9 mouse cellular contexts compared by ENCODE assay signal in genomic region chr9:94691311-94692087, GRCm38 (mm10). TPM values are rescaled to one million over a fixed set of nuclear protein-coding genes. Genes with fewer than 3 reads are reported as not detected.
DNase-seq lines count a peak whose midpoint lies in the region; ATAC-seq and TF ChIP-seq lines count a peak whose summit lies in the region.
"Had no signal": no experiment of that assay in that cellular context is flagged by ENCODE, and none has a peak within 500 bp of the region (broad histone marks: within the 10 kb centered on the region; RNA-seq: fewer than 3 reads in every experiment).

No protein-coding gene starts in this region.

- no peak overlapping the region for H3K4me3 ChIP-seq in intestine, embryonic 14.5 days (ENCODE audit: low read depth, low read length)
- no peak overlapping the region for H3K4me3 ChIP-seq in intestine, postnatal 0 days (ENCODE audit: low read depth, low read length)
- H3K4me3 ChIP-seq in MEL (ENCODE audit: control insufficient read depth in 1 of 2, insufficient read depth in 1 of 2, low read depth in 2 of 2, low read length in 2 of 2): peak overlapping the region; percentile 36 to 51
- no peak overlapping the region for H3K4me3 ChIP-seq in midbrain, embryonic 16.5 days (ENCODE audit: low read depth, low read length)

- H3K9ac ChIP-seq in intestine, embryonic 14.5 days (ENCODE audit: low read length): no peak overlapping the region
- no peak overlapping the region for H3K9ac ChIP-seq in intestine, postnatal 0 days (ENCODE audit: low read depth, low read length)
- peak overlapping the region; percentile 58 for H3K9ac ChIP-seq in MEL (ENCODE audit: control insufficient read depth, low read depth, low read length, poor library complexity, severe bottlenecking)
- no peak overlapping the region for H3K9ac ChIP-seq in midbrain, embryonic 16.5 days (ENCODE audit: low read depth, low read length)

- H3K27me3 ChIP-seq in intestine, embryonic 14.5 days (replicated peaks; ENCODE audit: control insufficient read depth, insufficient read depth, low read length): no peaks in the 10 kb centered on the region
- no peaks in the 10 kb centered on the region for H3K27me3 ChIP-seq in intestine, postnatal 0 days (replicated peaks; ENCODE audit: control insufficient read depth, insufficient read depth, low read length)
- H3K27me3 ChIP-seq in MEL (ENCODE audit: control insufficient read depth in 1 of 2, insufficient read depth in 2 of 2, low read length in 2 of 2): no peaks in the 10 kb centered on the region
- H3K27me3 ChIP-seq in midbrain, embryonic 16.5 days (ENCODE audit: control insufficient read depth, insufficient read depth, low read depth, low read length): no peaks in the 10 kb centered on the region

- peak overlapping the region; percentile 15; the same call in 1 of the 2 replicates for H3K4me2 ChIP-seq in intestine, embryonic 14.5 days (ENCODE audit: low read length)
- H3K4me2 ChIP-seq in intestine, postnatal 0 days (replicated peaks; ENCODE audit: low read depth): no peak overlapping the region
- no peak overlapping the region for H3K4me2 ChIP-seq in midbrain, embryonic 16.5 days (ENCODE audit: low read length)

- no peaks in the 10 kb centered on the region for H3K9me3 ChIP-seq in intestine, embryonic 14.5 days (ENCODE audit: control insufficient read depth, low read length)
- H3K9me3 ChIP-seq in intestine, postnatal 0 days (ENCODE audit: control insufficient read depth): no peaks in the 10 kb centered on the region
- H3K9me3 ChIP-seq in MEL (replicated peaks; ENCODE audit: insufficient read depth, low read length): no peaks in the 10 kb centered on the region
- H3K9me3 ChIP-seq in midbrain, embryonic 16.5 days (replicated peaks; ENCODE audit: control insufficient read depth, low read length, poor library complexity, severe bottlenecking): no peaks in the 10 kb centered on the region

- peaks cover 3% of the 10 kb centered on the region for H3K4me1 ChIP-seq in intestine, embryonic 14.5 days (replicated peaks; ENCODE audit: control insufficient read depth, insufficient read depth, low read length)
- H3K4me1 ChIP-seq in intestine, postnatal 0 days (replicated peaks; ENCODE audit: control insufficient read depth, insufficient read depth, low read length): no peaks in the 10 kb centered on the region
- H3K4me1 ChIP-seq in MEL (ENCODE audit: control insufficient read depth in 1 of 2, insufficient read depth in 2 of 2, low read length in 2 of 2): peaks cover 19 to 33% of the 10 kb centered on the region in 2 experiments
- no peaks in the 10 kb centered on the region for H3K4me1 ChIP-seq in midbrain, embryonic 16.5 days (ENCODE audit: control insufficient read depth, insufficient read depth, low read length)

- TF ChIP-seq POLR2A in MEL (IDR thresholded peaks at IDR 0.05; ENCODE audit: control insufficient read depth in 1 of 2, insufficient read depth in 1 of 2, low read depth in 1 of 2, low read length in 2 of 2, poor library complexity in 1 of 2): no peak

- peak overlapping the region; percentile 4; the same call in 1 of the 2 replicates for H3K27ac ChIP-seq in intestine, embryonic 14.5 days (ENCODE audit: low read depth)
- no peak overlapping the region for H3K27ac ChIP-seq in intestine, postnatal 0 days (ENCODE audit: low read depth, low read length)
- H3K27ac ChIP-seq in MEL (ENCODE audit: control insufficient read depth, low read depth, low read length): peak overlapping the region; percentile 78
- H3K27ac ChIP-seq in midbrain, embryonic 16.5 days (ENCODE audit: low read length): no peak overlapping the region

- no peak for TF ChIP-seq RAD21 in MEL (IDR thresholded peaks at IDR 0.05; ENCODE audit: low read depth, low read length)

- no peak for TF ChIP-seq CTCF in intestine, postnatal 0 days (IDR thresholded peaks at IDR 0.05; ENCODE audit: low read depth)
- no peak for TF ChIP-seq CTCF in MEL (IDR thresholded peaks at IDR 0.05 in 2 of 3, conservative IDR thresholded peaks at IDR 0.05 in 1 of 3; ENCODE audit: control insufficient read depth in 1 of 3, insufficient read depth in 1 of 3, low read depth in 2 of 3, low read length in 3 of 3, poor library complexity in 1 of 3, severe bottlenecking in 1 of 3)

- TF ChIP-seq EP300 in MEL (IDR thresholded peaks at IDR 0.05; ENCODE audit: low read depth in 1 of 2, low read length in 2 of 2): peak; percentile 55 to 58

- DNase-seq in intestine, embryonic 14.5 days (ENCODE audit: low spot score): no peak
- DNase-seq in MEL (ENCODE audit: low read depth, low spot score): peak; percentile 84
- peak; percentile 43 to 52 for DNase-seq in natural killer cell, adult 2 months (ENCODE audit: low spot score in 2 of 2)
- DNase-seq in urinary bladder, postnatal 4 days (ENCODE audit: low spot score in 2 of 2): no peak
- no peak for DNase-seq in cerebellum, adult 9-11 months
- DNase-seq: right cerebral cortex, postnatal 14 days had no signal

- H3K79me2 ChIP-seq in MEL (ENCODE audit: control insufficient read depth, insufficient read depth, low read length, poor library complexity): no peaks in the 10 kb centered on the region

- ATAC-seq in intestine, embryonic 14.5 days (replicated peaks; ENCODE audit: low FRiP score, low TSS enrichment, low read depth): no peak
- no peak for ATAC-seq in intestine, postnatal 0 days
- ATAC-seq in inflammation-experienced regulatory T-cells, adult 6 months: peak; percentile 93
- ATAC-seq in midbrain, embryonic 16.5 days: no peak

- H3K36me3 ChIP-seq in intestine, embryonic 14.5 days (ENCODE audit: control insufficient read depth, insufficient read depth, low read length): no peaks in the 10 kb centered on the region
- no peaks in the 10 kb centered on the region for H3K36me3 ChIP-seq in intestine, postnatal 0 days (ENCODE audit: control insufficient read depth, insufficient read depth)
- peaks cover 0 to 20% of the 10 kb centered on the region in 2 experiments; a peak in 2 of 4 replicates for H3K36me3 ChIP-seq in MEL (ENCODE audit: control insufficient read depth in 1 of 2, insufficient read depth in 2 of 2, low read length in 2 of 2)
- no peaks in the 10 kb centered on the region for H3K36me3 ChIP-seq in midbrain, embryonic 16.5 days (ENCODE audit: control insufficient read depth, insufficient read depth, low read length)

- WGBS in intestine, embryonic 14.5 days: 29% methylated on average over 10 of the region's 10 CpGs
- WGBS in intestine, postnatal 0 days: 29% methylated on average over 10 of the region's 10 CpGs
- 72% methylated on average over 10 of the region's 10 CpGs for WGBS in midbrain, embryonic 16.5 days

TF ChIP-seq in MEL, 35 proteins besides CTCF, POLR2A, EP300 and RAD21:
- peak; percentile 62; the same call in 1 of the 2 replicates for TF ChIP-seq SIN3A (IDR thresholded peaks at IDR 0.05; ENCODE audit: low read length)
- 0 out of 2 replicates have a peak, but pooled peaks have one; percentile 34 for TF ChIP-seq TBP (IDR thresholded peaks at IDR 0.05; ENCODE audit: low read depth, low read length)
- TF ChIP-seq MAX (IDR thresholded peaks at IDR 0.05; ENCODE audit: low read length): 0 out of 2 replicates have a peak, but pooled peaks have one; percentile 33
- TF ChIP-seq ZNF384 (IDR thresholded peaks at IDR 0.05; ENCODE audit: low read depth, low read length): peak; percentile 26; the same call in 1 of the 2 replicates
- TF ChIP-seq ETS1 (IDR thresholded peaks at IDR 0.05; ENCODE audit: low read depth, low read length): peak; percentile 79
- 0 out of 2 replicates have a peak, but pooled peaks have one; percentile 24 for TF ChIP-seq TCF12 (IDR thresholded peaks at IDR 0.05; ENCODE audit: low read depth, low read length)
- peak; percentile 76 for TF ChIP-seq RCOR1 (IDR thresholded peaks at IDR 0.05; ENCODE audit: low read depth, low read length)
- 0 out of 2 replicates have a peak, but pooled peaks have one; percentile 6 for TF ChIP-seq BHLHE40 (IDR thresholded peaks at IDR 0.05; ENCODE audit: borderline replicate concordance, low read depth, low read length)
- TF ChIP-seq ZKSCAN1 (IDR thresholded peaks at IDR 0.05; ENCODE audit: low read depth, low read length): no peak
- TF ChIP-seq HCFC1 (IDR thresholded peaks at IDR 0.05; ENCODE audit: low read depth, low read length): peak; percentile 45; the same call in 1 of the 2 replicates
- TF ChIP-seq ZC3H11A (IDR thresholded peaks at IDR 0.05; ENCODE audit: low read depth, low read length): no peak
- no peak for TF ChIP-seq USF2 (IDR thresholded peaks at IDR 0.05; ENCODE audit: borderline replicate concordance in 1 of 2, insufficient read depth in 1 of 2, low read depth in 1 of 2, low read length in 2 of 2)
- peak; percentile 50; the same call in 1 of the 2 replicates for TF ChIP-seq MXI1 (IDR thresholded peaks at IDR 0.05; ENCODE audit: low read depth, low read length)
- TF ChIP-seq MEF2A (IDR thresholded peaks at IDR 0.05; ENCODE audit: extremely low read depth, insufficient replicate concordance, low read depth, low read length, poor library complexity, severe bottlenecking): no peak
- 0 out of 2 replicates have a peak, but pooled peaks have one; percentile 14 for TF ChIP-seq GATA1 (IDR thresholded peaks at IDR 0.05; ENCODE audit: low read depth, low read length)
- peak; percentile 70 for TF ChIP-seq ELF1 (IDR thresholded peaks at IDR 0.05; ENCODE audit: low read depth, low read length)

RNA-seq across cellular contexts. Expression of gene Slc9a9, which starts 21.8 kb away (rescaled TPM):
- 2.9 TPM in 2 replicates for polyA plus RNA-seq in intestine, embryonic 14.5 days (2014; fragmentation: Nextera tagmentation; extraction: Ambion mirVana)
- polyA plus RNA-seq in intestine, postnatal 0 days (2015; fragmentation: Nextera tagmentation; extraction: Ambion mirVana): 1.0 and 1.2 TPM in 2 replicates
- 0.46 and 1.4 TPM in 2 replicates for total RNA-seq in MEL (2012; rRNA removed)
- polyA plus RNA-seq in MEL (2012; ENCODE audit: insufficient read depth in 1 of 2, insufficient read length in 2 of 2, low read depth in 1 of 2, low replicate concordance in 2 of 2, missing spikeins in 1 of 2): under 1 TPM in 1 of 2 experiments, not detected in 1; 0.71 TPM
- polyA plus RNA-seq in inflammation-experienced regulatory T-cells, adult 6 months (2017; shearing (Covaris generic)): 10 to 100 TPM; 36.4 to 65.4 (median 52.3) TPM
- polyA plus RNA-seq in midbrain, embryonic 16.5 days (2015; fragmentation: Nextera tagmentation; extraction: Ambion mirVana): 6.6 and 7.4 TPM in 2 replicates

Comparison
In these comparisons a context has a peak if more than half of its experiments do, and no peak if none do; other contexts are left out.
1. H3K27ac ChIP-seq: peak in intestine, embryonic 14.5 days (single experiment) and MEL (single experiment); none in intestine, postnatal 0 days (single experiment) and midbrain, embryonic 16.5 days (single experiment).
2. DNase-seq: peak in MEL (single experiment) and natural killer cell, adult 2 months (2 of 2); none in intestine, embryonic 14.5 days (single experiment), urinary bladder, postnatal 4 days (0 of 2) and cerebellum, adult 9-11 months (single experiment).
3. H3K4me3 ChIP-seq: peak in MEL (2 of 2); none in intestine, embryonic 14.5 days (single experiment), intestine, postnatal 0 days (single experiment) and midbrain, embryonic 16.5 days (single experiment).